Mouse (Mus musculus) hindbrain, postnatal 0 days (tissue): ENCODE data around the gene Ak1. TPM values are rescaled to one million over a fixed set of nuclear protein-coding genes. Genes with fewer than 3 reads are reported as not detected.

Experiments used
- ATAC-seq: fragments of 200-750 bp; cut with Nextera tagmentation; 2 replicates; pipeline ENCODE4 v1.8.0; 2017; ENCODE audit warnings: mild to moderate bottlenecking, moderate TSS enrichment, moderate library complexity
- DNase-seq: peaks from one replicate; pipeline ENCODE4 v3.0.0-alpha.2; 2015; ENCODE audit warnings: low spot score
- H3K27ac ChIP-seq: fragments of 300-500 bp; sonication (generic); 2 replicates; pipeline ENCODE4 v1.5.1; 2014; ENCODE audit warnings: mild to moderate bottlenecking
- H3K27me3 ChIP-seq: fragments of 300-500 bp; sonication (generic); 2 replicates; pipeline ENCODE4 v1.6.1; 2014; ENCODE audit warnings: low read length, mixed read lengths; ENCODE audit not compliant: insufficient read depth
- H3K36me3 ChIP-seq: fragments of 300-500 bp; sonication (generic); 2 replicates; pipeline ENCODE4 v1.6.1; 2014; ENCODE audit warnings: low read length, mixed read lengths; ENCODE audit not compliant: insufficient read depth
- H3K4me1 ChIP-seq: fragments of 300-500 bp; sonication (generic); 2 replicates; pipeline ENCODE4 v1.6.1; 2014; ENCODE audit warnings: antibody characterized with exemption, low read length, mixed read lengths; ENCODE audit not compliant: insufficient read depth
- H3K4me2 ChIP-seq: fragments of 300-500 bp; sonication (generic); 2 replicates; pipeline ENCODE4 v1.6.1; 2014; ENCODE audit warnings: low read depth, mild to moderate bottlenecking, low read length, moderate library complexity, mixed read lengths
- H3K4me3 ChIP-seq: fragments of 300-500 bp; sonication (generic); 2 replicates; pipeline ENCODE4 v1.5.1; 2014; ENCODE audit warnings: low read length
- H3K9ac ChIP-seq: fragments of 300-500 bp; sonication (generic); replicated peaks from 2 replicates; pipeline ENCODE4 v1.6.1; 2014; ENCODE audit warnings: mild to moderate bottlenecking, low read length, moderate library complexity, mixed read lengths
- H3K9me3 ChIP-seq: fragments of 300-500 bp; sonication (generic); 2 replicates; pipeline ENCODE4 v1.6.1; 2016; ENCODE audit warnings: low read length, mixed read lengths
- CTCF ChIP-seq: IDR thresholded peaks from 2 replicates; pipeline ENCODE4 v1.5.1; 2016; ENCODE audit warnings: antibody characterized with exemption, control low read depth, low read depth
- WGBS: fragments of 180-500 bp; shearing (Covaris S2); extraction: QIAGEN DNeasy Blood & Tissue Kit; methylation state at CpG from one replicate; pipeline ENCODE4 v1.1.7; 2014; 5-methylcytosine and 5-hydroxymethylcytosine counted together
- polyA plus RNA-seq: library from polyadenylated mRNA; unstranded; fragments of >200 nt; fragmentation: Nextera tagmentation; extraction: Ambion mirVana; gene quantifications from 2 replicates; pipeline ENCODE4 v1.2.1, GENCODE M21; 2015
- total RNA-seq: library from RNA; depleted of rRNA; stranded (reverse); fragments of >200 nt; gene quantifications from 2 replicates; pipeline ENCODE4 v1.2.3, GENCODE M21; 2014; rRNA removed

Ak1 gene
- total RNA-seq (89.8 and 92.2 TPM in 2 replicates), polyA plus RNA-seq (103 and 106 TPM in 2 replicates)

DNA sequence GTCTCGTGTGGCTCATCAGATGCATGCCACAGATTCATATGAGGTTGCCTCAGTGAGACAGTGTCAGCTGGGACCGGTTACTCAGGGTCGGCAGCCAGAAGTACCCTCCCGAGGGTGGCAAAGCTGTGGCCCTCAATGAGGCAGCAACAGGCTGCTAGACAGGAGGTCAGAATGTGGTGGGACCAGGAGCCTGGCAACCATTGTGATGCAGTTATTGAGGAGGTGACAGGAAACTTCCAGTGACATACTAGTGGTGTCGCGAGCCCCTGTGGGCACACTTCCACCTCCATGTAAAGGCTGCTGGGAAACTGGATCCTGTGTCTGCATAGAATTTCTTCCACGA lies at the start of gene Ak1:
Gene Ak1 (plus strand): TSS at position 242 of the 343 bp plus-strand sequence.
- no peak within 1 kb of the TSS for H3K4me2 ChIP-seq
- peak; percentile 27; the same call in 1 of the 2 replicates for ATAC-seq
- no peaks in the 10 kb centered on the region for H3K27me3 ChIP-seq
- H3K9ac ChIP-seq: no peak within 1 kb of the TSS
- WGBS: 19% methylated on average over 7 of the region's 7 CpGs
- no peaks in the 10 kb centered on the region for H3K9me3 ChIP-seq
- peaks cover 17% of the 10 kb centered on the region for H3K4me1 ChIP-seq
- no peak for DNase-seq
- peak within 1 kb of the TSS; percentile 68 for H3K27ac ChIP-seq
- no peak within 1 kb of the TSS for H3K4me3 ChIP-seq
- no peak for TF ChIP-seq CTCF
- no peaks in the 10 kb centered on the region for H3K36me3 ChIP-seq

DNA sequence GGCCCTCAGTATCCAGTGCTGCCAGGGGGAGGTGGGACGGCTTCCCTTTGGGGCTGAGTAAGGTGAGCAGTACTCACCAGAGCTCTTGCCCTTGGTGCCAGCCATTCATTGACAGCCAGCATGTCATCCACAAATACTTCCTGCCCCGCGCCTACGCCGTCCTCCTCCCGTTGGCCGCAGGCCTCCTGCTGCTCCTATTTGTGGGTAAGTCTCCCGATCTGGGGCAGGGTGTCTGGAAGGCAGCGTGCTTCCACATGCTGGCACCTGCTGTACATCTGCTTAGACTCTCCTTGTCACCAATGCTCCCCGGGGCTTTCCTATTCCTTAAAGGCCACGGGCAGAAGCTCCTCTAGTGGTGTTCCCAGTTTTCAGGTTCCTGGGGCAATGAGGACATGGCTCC lies 49.4 kb upstream of the Ak1 start:
- TF ChIP-seq CTCF: no peak
- Histone ChIP-seq H3K36me3 (peaks cover 19% of the 10 kb centered on the region), H3K4me1 (peaks cover 15% of the 10 kb centered on the region), H3K4me2 (peak overlapping the region; percentile 98), H3K27me3 (no peaks in the 10 kb centered on the region), H3K9me3 (no peaks in the 10 kb centered on the region), H3K4me3 (no peak overlapping the region), H3K27ac (no peak overlapping the region), H3K9ac (0 out of 2 replicates have a peak overlapping the region, but pooled peaks have one; percentile 84)
- DNase-seq: no peak
- no peak for ATAC-seq
- WGBS: 90% methylated on average over 11 of the region's 11 CpGs

DNA sequence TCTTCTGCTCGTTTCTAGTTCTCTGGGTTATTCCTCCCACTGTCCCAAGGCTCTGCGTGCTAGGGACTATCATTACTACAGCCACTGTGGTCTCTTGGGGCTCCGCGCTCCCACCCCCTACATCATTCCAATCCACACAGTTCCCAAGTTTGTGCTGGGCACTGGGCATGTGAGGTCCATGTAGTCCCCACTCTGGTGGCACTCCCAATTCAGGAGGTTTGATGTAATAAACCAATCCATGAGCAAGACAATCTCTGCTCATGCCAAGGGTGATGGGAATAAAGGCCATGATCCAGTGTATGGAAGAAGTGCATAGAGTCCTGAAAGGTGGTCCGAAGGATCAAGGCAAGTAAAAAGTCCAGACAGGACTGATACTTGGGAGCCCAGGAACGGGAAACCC lies 47.1 kb upstream of the Ak1 start, which contains the start of gene Pip5kl1:
Gene Pip5kl1 (plus strand): TSS at position 301 of the 400 bp plus-strand sequence.
- no peak for TF ChIP-seq CTCF
- 77% methylated on average over 6 of the region's 6 CpGs for WGBS
- peak within 1 kb of the TSS; percentile 90 for H3K4me2 ChIP-seq
- peak within 1 kb of the TSS; percentile 48 for H3K4me3 ChIP-seq
- H3K27me3 ChIP-seq: no peaks in the 10 kb centered on the region
- no peaks in the 10 kb centered on the region for H3K36me3 ChIP-seq
- peaks cover 15% of the 10 kb centered on the region for H3K4me1 ChIP-seq
- ATAC-seq: no peak
- peak within 1 kb of the TSS; percentile 65 for H3K9ac ChIP-seq
- peak within 1 kb of the TSS; percentile 73 for H3K27ac ChIP-seq
- DNase-seq: no peak
- no peaks in the 10 kb centered on the region for H3K9me3 ChIP-seq

DNA sequence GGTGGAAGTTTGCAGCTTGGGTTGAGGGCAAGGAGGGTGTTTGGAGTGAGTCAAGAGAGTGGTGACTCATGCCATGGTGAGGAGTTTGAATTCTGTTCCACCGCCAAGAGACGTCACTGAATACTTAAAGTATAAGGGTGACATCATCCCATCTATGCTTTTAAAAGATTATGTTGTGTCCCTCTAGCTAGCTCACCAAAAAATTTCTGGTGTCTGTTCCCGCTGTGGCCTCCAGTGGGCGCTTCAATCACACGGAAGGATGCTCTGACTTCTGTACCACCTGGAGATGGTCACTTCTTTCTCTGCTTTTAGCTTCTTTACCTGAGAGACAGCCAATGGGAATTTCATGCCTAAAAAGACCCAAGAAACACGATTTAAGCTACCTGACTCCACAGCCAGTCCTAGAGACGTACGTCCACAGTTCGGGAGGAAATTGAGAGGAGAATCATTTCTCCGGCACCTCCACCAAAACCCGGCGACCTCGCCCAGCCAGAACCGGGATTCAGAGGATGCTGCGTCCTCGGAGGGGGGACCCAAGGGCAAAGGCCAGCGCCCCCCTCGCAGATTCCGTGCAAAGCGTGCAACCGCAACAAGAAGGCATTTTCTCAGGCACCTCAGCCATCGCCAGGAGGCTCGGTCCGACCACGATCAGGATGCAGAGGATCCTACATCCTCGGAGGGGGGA lies 46.5 kb upstream of the Ak1 start:
- H3K9me3 ChIP-seq: no peaks in the 10 kb centered on the region
- under 1% methylated on average over 26 of the region's 26 CpGs for WGBS
- peak; percentile 80 for DNase-seq
- peak overlapping the region; percentile 48 for H3K4me3 ChIP-seq
- peak overlapping the region; percentile 65 for H3K9ac ChIP-seq
- peak; percentile 80 for TF ChIP-seq CTCF
- H3K27me3 ChIP-seq: no peaks in the 10 kb centered on the region
- peak; percentile 8; the same call in 1 of the 2 replicates for ATAC-seq
- H3K36me3 ChIP-seq: no peaks in the 10 kb centered on the region
- H3K4me1 ChIP-seq: peaks cover 15% of the 10 kb centered on the region
- peak overlapping the region; percentile 73 for H3K27ac ChIP-seq
- H3K4me2 ChIP-seq: peak overlapping the region; percentile 90

DNA sequence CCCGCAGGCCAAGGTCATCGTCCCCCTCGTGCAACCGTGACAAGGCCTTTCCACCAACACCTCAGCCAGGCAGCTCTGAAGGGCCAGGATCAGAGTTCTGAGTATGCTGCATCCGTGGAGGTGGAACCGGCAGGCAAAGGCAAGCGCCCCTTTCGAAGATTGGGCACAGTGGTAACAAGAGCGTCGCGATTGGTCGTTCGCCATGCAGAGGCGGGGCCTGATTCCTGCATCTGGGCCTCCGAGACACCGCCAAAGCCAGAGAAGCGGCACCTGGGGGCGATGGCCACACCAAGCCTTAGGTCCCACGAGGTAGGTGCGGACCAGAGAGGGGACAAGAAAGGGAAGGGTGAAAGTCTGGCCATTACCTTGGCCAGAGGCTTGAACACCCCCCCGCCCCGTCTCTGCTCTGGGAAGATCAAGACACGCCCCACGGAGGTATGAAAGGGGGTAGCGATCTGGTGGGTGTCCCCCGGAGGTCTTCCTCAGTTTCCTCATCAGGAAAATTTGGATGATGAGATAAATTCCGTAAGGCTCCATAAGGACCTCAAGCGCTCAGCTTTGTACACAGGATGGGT lies 45.9 kb upstream of the Ak1 start, which contains the start of gene 9430097D07Rik:
Gene 9430097D07Rik (minus strand): TSS at position 99 of the 575 bp plus-strand sequence.
- H3K27me3 ChIP-seq: no peaks in the 10 kb centered on the region
- no peaks in the 10 kb centered on the region for H3K9me3 ChIP-seq
- peak within 1 kb of the TSS; percentile 48 for H3K4me3 ChIP-seq
- H3K36me3 ChIP-seq: no peaks in the 10 kb centered on the region
- ATAC-seq (peak; percentile 75), DNase-seq (peak; percentile 87)
- H3K4me1 ChIP-seq: peaks cover 15% of the 10 kb centered on the region
- no peak for TF ChIP-seq CTCF
- peak within 1 kb of the TSS; percentile 65 for H3K9ac ChIP-seq
- 6% methylated on average over 28 of the region's 28 CpGs for WGBS
- H3K4me2 ChIP-seq: peak within 1 kb of the TSS; percentile 90
- H3K27ac ChIP-seq: peak within 1 kb of the TSS; percentile 73

DNA sequence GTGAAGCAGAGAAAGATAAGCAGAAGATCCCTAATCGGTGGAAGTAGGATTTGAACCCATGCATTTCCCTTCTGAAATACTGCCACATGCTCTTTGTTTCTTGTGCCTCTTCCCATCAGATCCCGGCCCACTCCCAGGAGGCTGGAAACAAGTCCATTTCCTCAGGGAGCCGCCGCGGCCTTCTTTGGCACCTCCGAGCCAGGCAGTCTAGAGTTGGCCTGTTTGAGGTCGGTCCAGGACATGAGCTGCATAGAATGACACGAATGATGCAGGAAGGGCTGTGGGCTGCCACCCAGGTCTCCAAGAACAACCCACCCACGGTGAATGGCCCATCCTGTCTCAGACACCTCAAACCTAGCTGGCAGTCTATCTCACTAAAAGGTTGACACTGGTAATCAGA lies 45.0 kb upstream of the Ak1 start:
- peak overlapping the region; percentile 90; the same call in 1 of the 2 replicates for H3K4me2 ChIP-seq
- ATAC-seq (no peak), DNase-seq (no peak)
- H3K27me3 ChIP-seq: no peaks in the 10 kb centered on the region
- H3K36me3 ChIP-seq: no peaks in the 10 kb centered on the region
- H3K9me3 ChIP-seq: no peaks in the 10 kb centered on the region
- no peak for TF ChIP-seq CTCF
- peaks cover 12% of the 10 kb centered on the region for H3K4me1 ChIP-seq
- WGBS: 88% methylated on average over 9 of the region's 9 CpGs
- no peak overlapping the region for H3K27ac ChIP-seq
- no peak overlapping the region for H3K4me3 ChIP-seq
- H3K9ac ChIP-seq: peak overlapping the region; percentile 65; the same call in 1 of the 2 replicates
